Mouse (Mus musculus): ENCODE results near the gene Cldn20.

The Cldn20 gene

GRCm38 (mm10) chr17:3529523-3529922 lies 2.8 kb upstream of the Cldn20 start:
- no peak for DNase-seq (ENCODE audit: low spot score in 2 of 2)

GRCm38 (mm10) chr17:3530549-3530948 lies 1.8 kb upstream of the Cldn20 start:
- DNase-seq (ENCODE audit: low spot score in 2 of 2) = no peak

DNA sequence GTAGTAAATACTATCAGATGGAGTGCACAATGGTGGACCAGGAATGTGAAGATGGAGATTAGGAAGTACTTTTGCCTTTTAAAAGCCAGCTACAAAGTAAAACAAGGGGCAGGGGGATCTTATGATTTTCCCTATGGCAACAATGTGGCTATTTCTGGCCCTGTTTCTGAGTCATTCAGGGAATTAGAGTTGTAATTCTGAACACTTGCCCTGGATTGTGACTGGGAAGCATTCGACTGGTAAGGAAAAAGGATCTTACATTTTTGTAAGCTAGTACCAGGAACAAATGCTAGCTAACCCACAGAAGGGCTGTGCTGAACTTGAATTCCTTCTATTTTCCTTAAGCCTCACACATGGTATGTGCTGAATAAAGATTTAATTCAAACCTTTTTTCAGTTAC lies 713 bp upstream of the Cldn20 start:
- no peak for DNase-seq (ENCODE audit: low spot score in 2 of 2)

DNA sequence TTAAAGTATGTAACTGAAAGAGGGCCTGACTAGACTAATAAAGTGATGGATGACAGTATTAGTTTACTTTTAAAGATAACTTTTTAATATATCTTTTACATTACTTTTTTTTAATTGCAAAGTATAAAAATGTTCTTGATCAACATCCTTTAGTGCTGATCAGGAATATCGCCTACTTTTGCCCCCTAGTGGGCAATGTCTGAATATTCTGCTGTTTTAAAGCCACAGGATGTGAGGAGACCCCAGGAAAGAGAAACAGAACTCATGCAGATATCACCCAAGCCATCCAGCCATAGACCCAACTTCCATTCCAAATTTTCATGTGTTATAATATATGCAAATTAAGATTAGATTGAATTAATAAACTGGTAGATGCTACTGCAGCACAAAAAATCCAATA lies 1.1 kb downstream of the Cldn20 start:
- DNase-seq (ENCODE audit: low spot score in 2 of 2) = no peak

GRCm38 (mm10) chr17:3540304-3540703 lies 8.0 kb downstream of the Cldn20 start:
- DNase-seq (ENCODE audit: low spot score in 2 of 2) = no peak

DNA sequence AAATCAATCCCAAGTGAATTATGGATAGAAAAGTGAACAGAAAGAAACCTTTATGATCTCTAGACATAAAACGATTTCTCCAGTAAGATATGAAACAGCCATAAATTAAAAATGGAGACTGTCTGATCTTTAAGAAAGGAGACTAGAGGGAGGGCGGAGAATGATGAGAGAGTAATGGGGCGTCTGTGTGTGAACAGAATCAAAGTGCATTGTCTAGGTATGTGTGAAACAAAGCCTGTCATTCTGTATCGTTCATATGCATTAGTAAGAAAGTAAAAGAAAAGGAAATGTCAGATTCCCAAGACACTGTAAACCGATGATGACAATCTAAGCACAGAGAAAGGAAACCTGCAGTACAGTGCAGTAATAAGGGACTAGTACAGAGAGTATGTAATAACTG lies 8.7 kb downstream of the Cldn20 start:
- no peak for DNase-seq (ENCODE audit: low spot score in 2 of 2)

DNA sequence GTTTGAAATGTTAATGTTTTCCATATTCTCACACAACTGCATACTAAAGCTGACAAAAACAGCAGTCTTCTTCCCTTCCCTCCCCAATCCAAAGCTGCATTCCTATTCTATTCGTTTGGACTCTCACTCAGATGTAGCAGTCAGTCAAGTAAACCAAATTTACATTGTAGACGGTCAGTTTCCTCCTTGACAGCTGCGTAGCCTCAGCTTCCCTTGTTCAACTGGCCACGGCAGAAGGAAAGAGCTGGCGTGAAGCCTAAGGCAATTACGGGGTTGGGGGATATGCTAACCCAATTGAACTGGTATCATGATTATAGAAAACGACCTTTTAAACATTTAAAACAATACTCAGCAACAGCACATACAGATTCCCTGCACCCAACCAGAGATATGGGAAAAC lies 15.4 kb downstream of the Cldn20 start:
- DNase-seq (ENCODE audit: low spot score in 2 of 2) = no peak

- DNase-seq (ENCODE audit: low spot score in 2 of 2) = peak in 1 of 2 experiments; percentile 22
Measured at GRCm38 (mm10) chr17:3556251-3556650, 23.9 kb downstream of the Cldn20 start.

GRCm38 (mm10) chr17:3557331-3558311 lies 25.3 kb downstream of the Cldn20 start, which contains the start of gene Tfb1m:
TSS of gene Tfb1m (minus strand) at chr17:3557781.
- DNase-seq (ENCODE audit: low spot score in 2 of 2) = peak; percentile 94 to 97

- no peak for DNase-seq (ENCODE audit: low spot score in 2 of 2)
Measured at GRCm38 (mm10) chr17:3558356-3558870, 26.1 kb downstream of the Cldn20 start.

GRCm38 (mm10) chr17:3560534-3560933 lies 28.2 kb downstream of the Cldn20 start:
- DNase-seq (ENCODE audit: low spot score in 2 of 2) = no peak

DNA sequence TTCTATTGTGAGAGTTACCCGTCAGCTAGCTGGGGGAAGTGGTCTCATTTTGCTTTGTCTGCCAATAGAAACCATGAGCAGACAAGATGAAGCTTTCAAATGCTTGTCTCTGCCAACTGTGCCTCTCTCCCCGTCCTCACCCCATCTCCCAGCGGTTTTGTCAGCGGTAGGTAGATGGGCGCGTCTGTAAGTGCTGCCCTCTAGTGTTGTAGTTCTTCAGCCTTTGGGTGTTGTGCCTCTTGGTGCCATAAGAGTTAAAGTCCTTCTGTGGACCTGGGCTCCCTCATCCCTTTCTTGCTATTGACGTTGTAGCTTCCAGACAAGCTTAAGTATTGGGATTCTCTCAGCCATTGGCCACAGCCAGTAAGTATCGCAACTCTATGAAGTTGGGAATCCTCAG lies 30.1 kb downstream of the Cldn20 start:
- peak in 1 of 2 experiments; percentile 32 for DNase-seq (ENCODE audit: low spot score in 2 of 2)

- DNase-seq (ENCODE audit: low spot score in 2 of 2) = peak in 1 of 2 experiments; percentile 61
Measured at GRCm38 (mm10) chr17:3570876-3571275, 38.5 kb downstream of the Cldn20 start.

All from spleen, postnatal 10 days (tissue).